Mouse (Mus musculus): ENCODE measurements at regions not wholly inside any gene's neighbourhood (a gene's known extent, or its start where the extent isn't known, plus 50 kb on each side); places are given as distances from the start of the nearest gene placed in this dataset.

GRCm38 (mm10) chr17:66278037-66278436 is 154.7 kb downstream of the Ddx11 start:
- no peak overlapping the region for H3K27ac ChIP-seq (replicated peaks; ENCODE audit: low read depth, low read length)
- no peaks in the 10 kb centered on the region for H3K4me1 ChIP-seq (ENCODE audit: control insufficient read depth, insufficient read depth, insufficient read length, low read length)
- H3K4me3 ChIP-seq (ENCODE audit: insufficient read depth, low read depth, low read length) = no peak overlapping the region

GRCm38 (mm10) chr17:66285295-66285694 is 162.0 kb downstream of the Ddx11 start:
- Histone ChIP-seq H3K4me1 (ENCODE audit: control insufficient read depth, insufficient read depth, insufficient read length, low read length) (no peaks in the 10 kb centered on the region), H3K27ac (replicated peaks; ENCODE audit: low read depth, low read length) (no peak overlapping the region), H3K4me3 (ENCODE audit: insufficient read depth, low read depth, low read length) (no peak overlapping the region)

Measured in brown adipose tissue, adult 24 weeks (tissue).